Mouse (Mus musculus) naive thymus-derived CD4-positive, alpha-beta T cell, adult 2 months (primary cell): ENCODE results near the gene Peli2.

Experiments
- DNase-seq: peaks from one replicate; pipeline ENCODE4 v3.0.0-alpha.2; 2011; ENCODE audit warnings: low read depth

Gene Peli2

GRCm38 (mm10) chr14:48289602-48290599 is 169.3 kb downstream of the Peli2 start:
- DNase-seq, result no peak

- DNase-seq, result no peak
Observed at GRCm38 (mm10) chr14:48293498-48293897, 172.9 kb downstream of the Peli2 start.

GRCm38 (mm10) chr14:48295410-48295809 is 174.8 kb downstream of the Peli2 start:
- no peak for DNase-seq

GRCm38 (mm10) chr14:48295815-48296271 is 175.2 kb downstream of the Peli2 start:
- DNase-seq, result no peak

GRCm38 (mm10) chr14:48296820-48297219 is 176.2 kb downstream of the Peli2 start:
- no peak for DNase-seq

- DNase-seq, result no peak
Observed at GRCm38 (mm10) chr14:48302471-48303186, 182.0 kb downstream of the Peli2 start.

- no peak for DNase-seq
Observed at GRCm38 (mm10) chr14:48303235-48303634, 182.6 kb downstream of the Peli2 start.

- peak; percentile 53 for DNase-seq
Observed at GRCm38 (mm10) chr14:48303841-48304240, 183.2 kb downstream of the Peli2 start.

GRCm38 (mm10) chr14:48313234-48313633 is 192.6 kb downstream of the Peli2 start:
- DNase-seq, result no peak

- DNase-seq, result no peak
Observed at GRCm38 (mm10) chr14:48316396-48316795, 195.8 kb downstream of the Peli2 start.

GRCm38 (mm10) chr14:48323771-48324459 is 203.3 kb downstream of the Peli2 start:
- DNase-seq, result no peak

- no peak for DNase-seq
Observed at GRCm38 (mm10) chr14:48324460-48324850, 203.8 kb downstream of the Peli2 start.

GRCm38 (mm10) chr14:48327746-48328145 is 207.1 kb downstream of the Peli2 start:
- DNase-seq, result no peak

GRCm38 (mm10) chr14:48329716-48330365 is 209.2 kb downstream of the Peli2 start:
- no peak for DNase-seq
